Mouse (Mus musculus): ENCODE data around the gene Enpp6. TPM values are rescaled to one million over a fixed set of nuclear protein-coding genes. Genes with fewer than 3 reads are reported as not detected.

Gene Enpp6
- total and polyA plus RNA-seq, 3 experiments: 2.9 to 5.9 (median 3.5) TPM

- no peak overlapping the region for H3K4me3 ChIP-seq
- TF ChIP-seq POLR2A (IDR thresholded peaks at IDR 0.05; ENCODE audit: insufficient read depth, low read depth, low read length) (no peak), EP300 (IDR thresholded peaks at IDR 0.05; ENCODE audit: insufficient read depth, low read depth, low read length) (no peak), CTCF (IDR thresholded peaks at IDR 0.05) (no peak)
- DNase-seq: no peak
- 89% methylated on average over 6 of the region's 6 CpGs for WGBS
- H3K36me3 ChIP-seq (ENCODE audit: control insufficient read depth, insufficient read depth, low read length): no peaks in the 10 kb centered on the region
- H3K79me2 ChIP-seq (replicated peaks; ENCODE audit: control insufficient read depth, insufficient read depth, low read length): no peaks in the 10 kb centered on the region
- H3K27ac ChIP-seq: no peak overlapping the region
- peaks cover 1% of the 10 kb centered on the region; the same call in 1 of the 2 replicates for H3K27me3 ChIP-seq (ENCODE audit: control insufficient read depth, insufficient read depth, low read length)
- intact Hi-C loops (cut with DNase I): no loop called here
- no peaks in the 10 kb centered on the region for H3K4me1 ChIP-seq (ENCODE audit: control insufficient read depth, insufficient read depth, low read length)
- H3K9ac ChIP-seq (ENCODE audit: low read depth, low read length): no peak overlapping the region
Observed at GRCm38 (mm10) chr8:47075941-47076555, 89.4 kb downstream of the Enpp6 start.

GRCm38 (mm10) chr8:47080037-47080436, 93.3 kb downstream of the Enpp6 start:
- H3K4me1 ChIP-seq (ENCODE audit: control insufficient read depth, insufficient read depth, low read length): no peaks in the 10 kb centered on the region
- no peaks in the 10 kb centered on the region for H3K27me3 ChIP-seq (ENCODE audit: control insufficient read depth, insufficient read depth, low read length)
- TF ChIP-seq EP300 (IDR thresholded peaks at IDR 0.05; ENCODE audit: insufficient read depth, low read depth, low read length) (no peak), CTCF (IDR thresholded peaks at IDR 0.05) (no peak), POLR2A (IDR thresholded peaks at IDR 0.05; ENCODE audit: insufficient read depth, low read depth, low read length) (no peak)
- H3K9ac ChIP-seq (ENCODE audit: low read depth, low read length): no peak overlapping the region
- 73% methylated on average over 4 of the region's 4 CpGs for WGBS
- H3K79me2 ChIP-seq (replicated peaks; ENCODE audit: control insufficient read depth, insufficient read depth, low read length): no peaks in the 10 kb centered on the region
- H3K36me3 ChIP-seq (ENCODE audit: control insufficient read depth, insufficient read depth, low read length): no peaks in the 10 kb centered on the region
- H3K4me3 ChIP-seq: no peak overlapping the region
- DNase-seq: no peak
- H3K27ac ChIP-seq: no peak overlapping the region
- intact Hi-C loops (cut with DNase I): no loop called here

- Histone ChIP-seq H3K79me2 (replicated peaks; ENCODE audit: control insufficient read depth, insufficient read depth, low read length) (no peaks in the 10 kb centered on the region), H3K27me3 (ENCODE audit: control insufficient read depth, insufficient read depth, low read length) (no peaks in the 10 kb centered on the region), H3K4me1 (ENCODE audit: control insufficient read depth, insufficient read depth, low read length) (no peaks in the 10 kb centered on the region), H3K36me3 (ENCODE audit: control insufficient read depth, insufficient read depth, low read length) (no peaks in the 10 kb centered on the region), H3K27ac (no peak overlapping the region), H3K4me3 (no peak overlapping the region), H3K9ac (ENCODE audit: low read depth, low read length) (no peak overlapping the region)
- WGBS: 65% methylated on average over 22 of the region's 22 CpGs
- TF ChIP-seq CTCF (IDR thresholded peaks at IDR 0.05) (no peak), POLR2A (IDR thresholded peaks at IDR 0.05; ENCODE audit: insufficient read depth, low read depth, low read length) (no peak), EP300 (IDR thresholded peaks at IDR 0.05; ENCODE audit: insufficient read depth, low read depth, low read length) (no peak)
- no peak for DNase-seq
- intact Hi-C loops (cut with DNase I): no loop called here
Observed at GRCm38 (mm10) chr8:47082201-47083027, 95.7 kb downstream of the Enpp6 start.

- Histone ChIP-seq H3K27ac (no peak overlapping the region), H3K4me1 (ENCODE audit: control insufficient read depth, insufficient read depth, low read length) (no peaks in the 10 kb centered on the region), H3K36me3 (ENCODE audit: control insufficient read depth, insufficient read depth, low read length) (no peaks in the 10 kb centered on the region), H3K4me3 (no peak overlapping the region), H3K27me3 (ENCODE audit: control insufficient read depth, insufficient read depth, low read length) (0 out of 2 replicates have a peak, but pooled peaks cover 1% of the 10 kb centered on the region), H3K79me2 (replicated peaks; ENCODE audit: control insufficient read depth, insufficient read depth, low read length) (no peaks in the 10 kb centered on the region), H3K9ac (ENCODE audit: low read depth, low read length) (no peak overlapping the region)
- intact Hi-C loops (cut with DNase I): no loop called here
- no peak for DNase-seq
- no peak for TF ChIP-seq CTCF (IDR thresholded peaks at IDR 0.05)
- TF ChIP-seq EP300 (IDR thresholded peaks at IDR 0.05; ENCODE audit: insufficient read depth, low read depth, low read length): no peak
- TF ChIP-seq POLR2A (IDR thresholded peaks at IDR 0.05; ENCODE audit: insufficient read depth, low read depth, low read length): no peak
- 75% methylated on average over 8 of the region's 8 CpGs for WGBS
Observed at GRCm38 (mm10) chr8:47090021-47090420, 103.3 kb downstream of the Enpp6 start.

GRCm38 (mm10) chr8:47105617-47106016, 118.9 kb downstream of the Enpp6 start:
- H3K9ac ChIP-seq (ENCODE audit: low read depth, low read length): no peak overlapping the region
- no peak overlapping the region for H3K4me3 ChIP-seq
- TF ChIP-seq POLR2A (IDR thresholded peaks at IDR 0.05; ENCODE audit: insufficient read depth, low read depth, low read length): no peak
- no peak for TF ChIP-seq CTCF (IDR thresholded peaks at IDR 0.05)
- no peak for TF ChIP-seq EP300 (IDR thresholded peaks at IDR 0.05; ENCODE audit: insufficient read depth, low read depth, low read length)
- intact Hi-C loops (cut with DNase I): no loop called here
- DNase-seq: no peak
- H3K36me3 ChIP-seq (ENCODE audit: control insufficient read depth, insufficient read depth, low read length): no peaks in the 10 kb centered on the region
- no peak overlapping the region for H3K27ac ChIP-seq
- WGBS: 25% methylated on average over 2 of the region's 2 CpGs
- H3K4me1 ChIP-seq (ENCODE audit: control insufficient read depth, insufficient read depth, low read length): no peaks in the 10 kb centered on the region
- H3K79me2 ChIP-seq (replicated peaks; ENCODE audit: control insufficient read depth, insufficient read depth, low read length): no peaks in the 10 kb centered on the region
- H3K27me3 ChIP-seq (ENCODE audit: control insufficient read depth, insufficient read depth, low read length): no peaks in the 10 kb centered on the region

Data from heart, adult 2 months (tissue).